Mouse (Mus musculus): Measurements from ENCODE around the gene Cabp4.

GRCm38 (mm10) chr19:4193129-4193528 lies 49.3 kb upstream of the Cabp4 start:
- no peak for TF ChIP-seq CTCF (IDR thresholded peaks at IDR 0.05; ENCODE audit: low read depth)
- no peak for TF ChIP-seq EP300 (IDR thresholded peaks at IDR 0.05; ENCODE audit: low read depth)
